Mouse (Mus musculus) hematopoietic stem cell, adult 5-6 weeks (primary cell): ENCODE measurements around the gene Rbks. TPM values are rescaled to one million over a fixed set of nuclear protein-coding genes. Genes with fewer than 3 reads are reported as not detected.

Source experiments
- ATAC-seq, 2 experiments: fragments of 125-278 bp in 1 of 2; replicated peaks in 1 of 2; 2 replicates each; pipeline ENCODE4 v1.8.0; 2016 to 2017; ENCODE audit warnings: inconsistent platforms in 2 of 2, mild to moderate bottlenecking in 2 of 2, moderate number of reproducible peaks in 2 of 2, low read depth in 1 of 2, moderate TSS enrichment in 1 of 2; ENCODE audit not compliant: low FRiP score in 2 of 2, poor library complexity in 2 of 2, severe bottlenecking in 2 of 2, insufficient read depth in 1 of 2, low TSS enrichment in 1 of 2
- total RNA-seq: library from RNA; stranded (forward); fragments of 172-1452, 232-1000 nt; gene quantifications from 2 replicates; pipeline ENCODE4 v1.2.3, GENCODE M21; 2017

The Rbks gene
- 7.3 and 17.4 TPM in 2 replicates for total RNA-seq

GRCm38 (mm10) chr5:31696971-31697643, at the start of gene Rbks:
TSS of gene Rbks (minus strand) at chr5:31697627.
- peak; percentile 68 to 70; a peak in 2 of 4 replicates for ATAC-seq

GRCm38 (mm10) chr5:31742521-31743031, 45.1 kb upstream of the Rbks start:
- ATAC-seq: no peak

- no peak for ATAC-seq
Observed at GRCm38 (mm10) chr5:31741931-31742330, 44.5 kb upstream of the Rbks start.

- ATAC-seq: no peak
Observed at GRCm38 (mm10) chr5:31732644-31733338, 35.4 kb upstream of the Rbks start.

GRCm38 (mm10) chr5:31727456-31727855, 30.0 kb upstream of the Rbks start:
- peak; percentile 70 to 88 for ATAC-seq

- no peak for ATAC-seq
Observed at GRCm38 (mm10) chr5:31725885-31726284, 28.5 kb upstream of the Rbks start.

- ATAC-seq: no peak
Observed at GRCm38 (mm10) chr5:31724519-31724918, 27.1 kb upstream of the Rbks start.

- ATAC-seq: no peak
Observed at GRCm38 (mm10) chr5:31715486-31716150, 18.2 kb upstream of the Rbks start.

- peak; percentile 53 to 69; a peak in 3 of 4 replicates for ATAC-seq
Observed at GRCm38 (mm10) chr5:31713841-31714264, 16.4 kb upstream of the Rbks start.

- no peak for ATAC-seq
Observed at GRCm38 (mm10) chr5:31713280-31713711, 15.9 kb upstream of the Rbks start.

GRCm38 (mm10) chr5:31709389-31709788, 12.0 kb upstream of the Rbks start:
- no peak for ATAC-seq

GRCm38 (mm10) chr5:31706826-31707225, 9.4 kb upstream of the Rbks start:
- ATAC-seq: no peak

GRCm38 (mm10) chr5:31704971-31705370, 7.5 kb upstream of the Rbks start:
- no peak for ATAC-seq

GRCm38 (mm10) chr5:31699397-31699796, 2.0 kb upstream of the Rbks start:
- no peak for ATAC-seq

- ATAC-seq: no peak
Observed at GRCm38 (mm10) chr5:31698931-31699330, 1.5 kb upstream of the Rbks start.

GRCm38 (mm10) chr5:31698297-31698726, 885 bp upstream of the Rbks start:
- peak; percentile 90 to 92 for ATAC-seq

GRCm38 (mm10) chr5:31697644-31698296, 343 bp upstream of the Rbks start, which contains the start of gene Babam2:
TSS of gene Babam2 (plus strand) at chr5:31697684.
- peak; percentile 50 to 62 for ATAC-seq
